Mouse (Mus musculus) thymus, postnatal 10 days (tissue): ENCODE measurements around the gene Pdcd7.
"Not testable (repeated sequence)": the region's sequence is repeated elsewhere in the genome, so short reads cannot be mapped to it uniquely, and the experiment has no call there.

ENCODE experiments used
- DNase-seq, 2 experiments: peaks; one replicate each; pipeline ENCODE4 v3.0.0; 2021; ENCODE audit warnings: low spot score in 2 of 2

Pdcd7 gene

GRCm38 (mm10) chr9:65345854-65346475 is at the start of gene Pdcd7:
Gene Pdcd7 (plus strand): TSS chr9:65346104.
- DNase-seq: peak; percentile 86 to 88

GRCm38 (mm10) chr9:65297056-65297455 is 48.8 kb upstream of the Pdcd7 start:
- no peak for DNase-seq

DNA sequence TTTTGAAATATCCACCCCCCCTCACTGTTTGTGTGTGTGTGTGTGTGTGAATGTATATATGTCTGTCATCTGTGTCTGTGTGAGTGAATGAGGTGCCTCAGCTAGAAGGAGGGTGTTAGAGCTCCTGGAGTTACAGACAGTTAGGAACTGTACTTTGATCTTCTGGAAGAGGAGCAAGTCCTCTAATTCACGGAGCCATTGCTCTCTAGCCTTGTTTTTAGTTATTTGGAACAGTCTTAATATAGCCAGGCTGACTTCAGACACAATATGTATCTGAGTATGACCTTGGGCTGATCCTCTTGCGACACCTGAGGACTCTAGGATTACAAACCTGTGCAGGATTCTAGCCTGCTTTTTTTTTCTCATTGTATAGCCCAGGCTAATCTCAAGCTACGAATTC is 47.1 kb upstream of the Pdcd7 start:
- no peak for DNase-seq

DNA sequence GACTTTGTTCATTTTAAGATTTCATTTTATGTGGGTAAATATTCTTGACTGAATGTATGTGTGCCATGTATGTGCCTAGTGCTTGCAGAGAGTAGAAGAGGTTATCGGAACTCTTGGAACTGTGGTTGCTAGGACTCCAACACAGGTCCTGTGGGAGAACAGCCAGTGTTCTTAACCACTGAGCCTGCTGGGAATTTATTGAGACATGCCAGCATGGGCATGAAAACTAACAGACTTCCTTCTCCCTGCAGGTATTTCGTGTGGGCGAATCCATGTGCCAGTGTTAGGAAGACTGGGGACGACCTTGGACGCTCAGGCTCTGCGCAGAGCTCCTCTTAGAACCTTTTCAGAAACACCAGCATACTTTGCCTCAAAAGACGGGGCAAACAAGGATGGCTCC is 46.3 kb upstream of the Pdcd7 start:
- DNase-seq: no peak

DNA sequence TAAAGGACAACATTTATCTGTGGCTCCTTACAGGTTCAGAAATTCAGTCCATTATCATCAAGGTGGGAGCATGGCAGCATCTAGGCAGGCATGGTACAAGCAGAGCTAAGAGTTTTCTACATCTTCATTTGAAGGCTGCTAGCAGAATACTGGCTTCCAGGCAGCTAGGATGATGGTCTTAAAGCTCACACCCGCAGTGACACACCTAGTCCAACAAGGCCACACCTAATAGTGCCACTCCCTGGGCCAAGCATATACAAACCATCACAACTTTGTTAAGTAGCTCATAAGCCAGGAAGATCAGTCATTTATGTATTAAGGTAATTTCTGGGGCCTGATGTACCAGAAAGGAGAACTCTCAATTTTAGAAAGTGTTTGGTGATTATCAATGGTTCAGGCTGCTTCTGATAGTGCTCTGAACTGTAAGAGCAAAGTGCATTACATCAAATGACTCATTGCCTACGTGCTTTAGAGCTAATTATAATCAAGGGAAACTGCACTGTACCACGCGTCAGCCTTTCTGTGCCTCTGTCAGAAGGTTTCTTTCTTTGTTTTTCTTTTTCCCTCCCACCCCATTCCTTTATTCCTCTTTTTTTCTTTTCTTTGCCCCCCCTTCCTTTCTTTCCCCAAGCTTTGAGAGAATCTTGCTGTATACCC is 43.4 kb upstream of the Pdcd7 start:
- no peak for DNase-seq

- DNase-seq: no peak
Observed at GRCm38 (mm10) chr9:65303586-65303985, 42.3 kb upstream of the Pdcd7 start.

- no peak for DNase-seq
Observed at GRCm38 (mm10) chr9:65304300-65304699, 41.6 kb upstream of the Pdcd7 start.

DNA sequence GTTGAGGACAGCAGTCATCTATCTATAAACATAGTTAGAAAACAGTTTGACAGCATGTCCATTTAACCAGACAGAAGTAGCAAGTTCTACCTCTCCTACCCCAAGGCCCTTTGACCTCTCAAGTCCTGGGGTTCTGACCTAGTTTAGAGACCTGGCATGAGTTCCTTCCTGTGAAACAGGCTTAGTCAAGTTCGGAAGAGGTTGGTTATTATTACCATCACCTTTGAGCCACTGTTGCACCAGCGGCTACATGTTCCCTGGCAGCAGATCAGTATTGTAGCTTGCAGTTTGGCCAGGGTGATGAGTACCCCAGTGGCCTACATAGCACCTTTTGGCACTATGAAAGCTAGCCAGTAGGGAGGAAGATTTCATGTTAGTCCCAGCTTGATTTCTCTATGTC is 39.2 kb upstream of the Pdcd7 start:
- no peak for DNase-seq

DNA sequence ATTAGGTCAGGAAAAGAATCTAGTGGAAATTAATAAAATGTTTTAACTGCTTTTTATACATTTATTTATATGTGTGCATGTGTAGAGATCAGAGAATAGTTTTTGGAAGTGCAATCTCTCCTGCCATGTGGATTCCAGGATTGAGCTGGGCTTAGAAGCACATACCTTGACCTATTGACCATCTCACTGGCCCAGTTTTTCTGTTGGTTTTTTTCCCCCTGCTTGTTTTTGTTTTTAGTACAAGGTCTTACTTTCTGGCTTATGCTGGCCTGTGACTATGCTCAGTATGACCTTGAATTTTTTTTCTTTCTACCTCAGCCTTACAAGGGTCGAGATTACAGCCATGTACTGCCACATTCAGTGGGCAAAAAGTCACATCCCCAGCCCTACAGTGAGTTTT is 37.9 kb upstream of the Pdcd7 start:
- no peak for DNase-seq

DNA sequence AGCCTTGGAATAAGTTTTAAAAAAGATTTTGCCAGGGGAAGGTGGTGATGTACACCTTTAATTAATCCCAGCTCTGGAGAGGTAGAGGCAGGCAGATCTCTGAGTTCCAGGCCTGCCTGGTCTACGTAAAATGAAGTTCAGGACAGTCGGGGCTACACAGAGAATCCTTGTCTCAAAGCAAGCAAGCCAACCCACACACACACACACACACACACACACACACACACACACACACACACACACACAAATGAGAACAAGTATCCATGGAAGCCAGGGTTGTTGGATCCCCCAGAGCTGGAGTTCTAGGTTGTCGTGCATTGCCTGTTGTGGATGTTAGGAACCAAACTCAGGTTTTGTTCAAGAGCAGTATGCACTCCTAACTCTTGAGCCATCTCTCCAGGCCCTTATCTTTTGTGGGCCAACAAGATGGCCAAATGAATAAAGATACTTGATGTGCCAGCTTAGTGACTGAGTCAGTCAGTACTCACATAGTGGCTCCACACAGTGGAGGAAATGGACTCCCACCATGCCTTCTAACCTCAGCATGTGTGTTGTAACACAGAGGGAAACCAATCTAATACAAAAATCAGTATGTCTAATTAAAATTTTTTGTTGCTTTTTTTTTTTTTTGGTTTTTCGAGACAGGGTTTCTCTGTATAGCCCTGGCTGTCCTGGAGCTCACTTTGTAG is 33.1 kb upstream of the Pdcd7 start:
- DNase-seq: no peak

DNA sequence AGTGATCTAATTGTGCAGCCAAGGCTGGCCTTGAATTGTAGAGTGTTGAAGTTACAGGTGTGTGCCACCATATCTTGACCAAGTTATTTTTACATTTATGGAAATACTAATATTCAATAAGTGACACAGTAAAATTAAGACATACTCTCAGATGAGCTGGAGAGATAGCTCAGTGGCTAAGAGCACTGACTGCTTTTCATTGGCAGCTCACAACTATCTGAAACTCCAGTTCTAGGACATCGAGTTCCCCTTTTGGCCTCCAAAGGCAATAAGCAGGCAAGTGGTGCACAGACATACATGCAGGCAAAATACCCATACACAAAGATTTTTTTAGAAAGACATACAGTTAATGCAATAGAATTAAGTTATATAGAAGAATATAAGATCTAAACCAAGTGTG is 32.1 kb upstream of the Pdcd7 start:
- no peak for DNase-seq

GRCm38 (mm10) chr9:65322255-65322900 is 23.5 kb upstream of the Pdcd7 start:
- no peak for DNase-seq

- DNase-seq: no peak
Observed at GRCm38 (mm10) chr9:65325971-65326370, 19.9 kb upstream of the Pdcd7 start.

DNA sequence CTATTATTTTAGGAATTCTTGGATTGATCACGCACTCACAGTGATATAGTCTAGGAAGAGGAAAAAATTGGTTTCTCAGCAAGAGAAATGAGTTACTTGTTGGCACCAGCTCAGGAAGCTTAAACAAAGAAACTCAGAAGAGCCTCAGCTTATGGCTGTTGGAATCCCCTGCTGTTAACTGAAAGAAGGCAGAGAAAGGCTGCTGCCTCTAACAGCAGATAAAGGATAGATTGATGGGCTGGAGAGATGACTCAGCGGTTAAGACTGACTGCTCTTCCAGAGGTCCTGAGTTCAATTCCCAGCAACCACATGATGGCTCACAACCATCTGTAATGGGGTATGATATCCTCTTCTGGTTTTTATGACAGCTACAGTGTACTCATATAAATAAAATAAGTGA is 18.5 kb upstream of the Pdcd7 start:
- DNase-seq: no peak

DNA sequence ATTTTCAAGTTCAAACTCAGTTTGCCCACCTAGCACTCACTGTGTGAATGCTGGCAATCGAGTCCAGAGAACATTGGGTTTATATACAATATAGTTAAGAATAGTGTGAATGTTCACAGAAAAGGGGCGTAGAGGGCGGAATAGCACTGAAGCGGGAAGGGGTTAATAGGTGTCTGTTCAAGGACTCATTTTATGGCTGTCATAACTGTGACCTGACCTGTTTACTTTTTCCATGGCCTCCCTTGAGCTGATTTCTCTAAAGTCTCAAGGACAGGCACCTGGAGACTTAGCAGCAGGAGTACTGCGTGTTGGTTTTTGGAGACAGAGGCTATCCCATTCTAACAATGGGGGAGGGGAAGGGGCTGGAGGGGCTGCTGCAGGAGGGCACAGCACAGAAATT is 11.9 kb upstream of the Pdcd7 start:
- DNase-seq: no peak

DNA sequence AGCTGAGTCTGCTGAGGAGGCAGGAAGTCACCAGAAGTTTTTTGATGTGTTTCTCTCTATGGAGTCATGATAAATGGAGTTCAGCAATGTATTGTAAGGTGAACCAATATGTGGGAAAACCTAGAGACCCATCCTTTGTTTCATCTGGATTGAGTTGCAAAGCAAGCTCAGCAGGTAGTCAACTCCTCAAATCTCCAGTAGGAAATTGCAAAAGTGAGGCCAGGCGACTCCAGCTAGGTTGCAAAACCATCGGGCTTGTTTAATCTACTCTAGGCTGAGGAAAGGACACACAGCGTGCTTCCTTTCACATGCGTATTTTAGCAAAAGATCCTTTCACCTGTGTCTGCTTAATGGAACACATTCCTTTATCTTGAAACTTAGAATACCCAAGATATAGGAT is 6.8 kb upstream of the Pdcd7 start:
- no peak for DNase-seq

- DNase-seq: no peak
Observed at GRCm38 (mm10) chr9:65340414-65340813, 5.5 kb upstream of the Pdcd7 start.

DNA sequence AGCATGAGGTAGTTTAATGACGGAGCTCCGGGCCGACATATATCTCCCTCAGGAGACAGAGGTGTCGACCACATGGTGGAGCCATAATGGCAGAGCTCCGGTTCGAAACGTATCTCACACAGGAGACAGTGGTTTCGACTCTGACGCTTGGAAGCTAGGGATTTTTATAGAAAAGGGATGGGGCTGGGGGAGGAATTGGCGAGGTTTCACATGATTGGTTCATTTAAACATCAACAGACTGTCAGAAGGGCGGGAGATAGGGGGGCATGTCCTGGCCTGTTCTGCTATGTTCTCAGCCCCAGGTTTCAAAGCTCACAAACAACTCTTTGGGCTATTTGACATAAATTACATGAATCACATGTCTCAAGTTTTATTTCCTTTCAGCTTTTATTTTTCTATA is 465 bp upstream of the Pdcd7 start:
- not testable (repeated sequence) for DNase-seq

DNA sequence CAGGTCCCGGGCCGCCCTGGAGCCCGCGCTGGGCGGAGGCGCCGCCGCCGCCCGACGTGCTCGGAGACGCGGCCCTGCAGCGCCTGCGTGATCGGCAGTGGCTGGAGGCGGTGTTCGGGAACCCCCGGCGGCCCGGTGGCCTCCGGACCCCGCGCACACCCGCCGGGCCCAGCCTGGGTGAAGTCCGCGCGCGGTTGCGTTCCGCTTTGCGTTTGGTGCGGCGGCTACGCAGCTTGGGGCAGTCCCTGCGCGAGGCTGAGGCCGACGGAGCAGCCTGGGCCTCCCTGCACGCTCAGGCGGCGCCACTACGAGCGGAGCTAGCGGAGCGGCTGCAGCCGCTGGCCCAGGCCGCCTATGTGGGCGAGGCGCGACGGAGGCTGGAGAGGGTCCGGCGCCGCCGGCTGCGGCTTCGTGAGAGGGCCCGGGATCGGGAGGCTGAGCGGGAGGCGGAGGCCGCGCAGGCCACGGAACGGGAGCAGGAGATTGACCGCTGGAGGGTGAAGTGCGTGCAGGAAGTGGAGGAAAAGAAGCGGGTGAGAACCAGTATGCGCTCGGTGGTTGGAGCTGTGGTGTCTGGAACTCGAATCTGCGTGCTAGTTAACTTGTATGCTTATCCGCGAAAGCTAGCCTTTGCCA is 690 bp downstream of the Pdcd7 start:
- DNase-seq: peak; percentile 35 to 37

- DNase-seq: no peak
Observed at GRCm38 (mm10) chr9:65347112-65347850, 1.4 kb downstream of the Pdcd7 start.

- DNase-seq: no peak
Observed at GRCm38 (mm10) chr9:65353251-65353650, 7.3 kb downstream of the Pdcd7 start.

DNA sequence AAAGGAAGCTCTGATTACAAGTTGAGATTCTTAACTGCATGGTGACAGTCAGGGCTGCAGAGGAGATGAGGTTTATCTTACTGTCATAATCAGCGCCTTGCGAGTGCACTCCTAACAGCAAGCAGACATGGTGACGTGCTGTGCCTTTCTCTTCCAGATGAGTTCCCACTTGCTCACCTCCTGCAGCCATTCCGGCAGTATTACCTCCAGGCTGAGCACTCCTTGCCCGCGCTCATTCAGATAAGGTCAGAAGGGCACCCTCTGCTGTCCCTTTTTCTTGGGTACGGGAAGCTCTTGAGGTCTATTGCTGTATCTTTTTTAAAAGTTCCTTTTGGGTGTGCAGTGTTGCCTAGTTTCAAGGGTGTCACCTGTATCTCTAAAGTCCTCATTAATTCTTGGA is 10.7 kb downstream of the Pdcd7 start:
- no peak for DNase-seq
